In genomic region chr1:85852996-85853689, GRCm38 (mm10) we compare ENCODE assay signal across 8 mouse cellular contexts. TPM values are rescaled to one million over a fixed set of nuclear protein-coding genes. Genes with fewer than 3 reads are reported as not detected.
DNase-seq lines count a peak whose midpoint lies in the region; ATAC-seq and TF ChIP-seq lines count a peak whose summit lies in the region.

No protein-coding gene starts in this region.

- DNase-seq in MEL-GATA-1-ER (ENCODE audit: extremely low read depth, low read depth), result peak; percentile 45
- peak; percentile 69 for DNase-seq in cerebellum, adult 11-12 months
- DNase-seq in layer of hippocampus, adult 2 months (ENCODE audit: low spot score in 2 of 2), result peak; percentile 77
- DNase-seq in lung, embryonic 14.5 days, result peak; percentile 92
- peak; percentile 51 to 68 for DNase-seq in thymus, postnatal 10 days (ENCODE audit: low spot score in 2 of 2)

- H3K36me3 ChIP-seq in forebrain, embryonic 16.5 days (ENCODE audit: control insufficient read depth, insufficient read depth), result peaks cover 13% of the 10 kb centered on the region; the same call in 1 of the 2 replicates
- peaks cover 25% of the 10 kb centered on the region for H3K36me3 ChIP-seq in lung, embryonic 14.5 days (ENCODE audit: insufficient read depth)

- no peak for TF ChIP-seq POLR2A in olfactory bulb, adult 2 months (IDR thresholded peaks at IDR 0.05; ENCODE audit: insufficient read depth, low read depth, low read length)

- no peaks in the 10 kb centered on the region for H3K27me3 ChIP-seq in forebrain, embryonic 16.5 days (replicated peaks; ENCODE audit: control insufficient read depth, insufficient read depth, low read length)
- H3K27me3 ChIP-seq in lung, embryonic 14.5 days (ENCODE audit: insufficient read depth, low read length), result no peaks in the 10 kb centered on the region

- H3K4me3 ChIP-seq in forebrain, embryonic 16.5 days (replicated peaks; ENCODE audit: low read length), result no peak overlapping the region
- H3K4me3 ChIP-seq in layer of hippocampus, adult 2 months, result no peak overlapping the region
- H3K4me3 ChIP-seq in lung, embryonic 14.5 days (ENCODE audit: low read depth, low read length), result no peak overlapping the region
- H3K4me3 ChIP-seq in olfactory bulb, adult 2 months (ENCODE audit: insufficient read depth, low read depth, low read length), result no peak overlapping the region

- peak; percentile 56 for ATAC-seq in forebrain, embryonic 16.5 days
- peak; percentile 82 to 84 for ATAC-seq in hematopoietic stem cell, adult 5-6 weeks (replicated peaks in 1 of 2; ENCODE audit: insufficient read depth in 1 of 2, low FRiP score in 2 of 2, low TSS enrichment in 1 of 2, low read depth in 1 of 2, poor library complexity in 2 of 2, severe bottlenecking in 2 of 2)
- ATAC-seq in lung, embryonic 14.5 days (ENCODE audit: insufficient read depth), result peak; percentile 67; the same call in 1 of the 2 replicates

- H3K27ac ChIP-seq in forebrain, embryonic 16.5 days (ENCODE audit: low read length), result no peak overlapping the region
- H3K27ac ChIP-seq in layer of hippocampus, adult 2 months, result no peak overlapping the region
- H3K27ac ChIP-seq in lung, embryonic 14.5 days (ENCODE audit: low read depth), result no peak overlapping the region
- no peak overlapping the region for H3K27ac ChIP-seq in olfactory bulb, adult 2 months (ENCODE audit: insufficient read depth, low read depth, low read length)

- peak; percentile 97 for TF ChIP-seq CTCF in layer of hippocampus, adult 2 months (conservative IDR thresholded peaks at IDR 0.05)
- TF ChIP-seq CTCF in lung, embryonic 14.5 days (IDR thresholded peaks at IDR 0.05; ENCODE audit: low read depth), result peak; percentile 99
- TF ChIP-seq CTCF in olfactory bulb, adult 2 months (IDR thresholded peaks at IDR 0.05; ENCODE audit: insufficient read depth, low read depth, low read length), result peak; percentile 73; the same call in 1 of the 2 replicates

- WGBS in forebrain, embryonic 16.5 days, result 83% methylated on average over 2 of the region's 2 CpGs
- 71% methylated on average over 2 of the region's 2 CpGs for WGBS in lung, embryonic 14.5 days
- WGBS in olfactory bulb, adult 2 months, result 86% methylated on average over 2 of the region's 2 CpGs

- no peak overlapping the region for H3K9ac ChIP-seq in forebrain, embryonic 16.5 days (replicated peaks; ENCODE audit: low read depth, low read length)
- H3K9ac ChIP-seq in lung, embryonic 14.5 days, result no peak overlapping the region

- H3K4me2 ChIP-seq in forebrain, embryonic 16.5 days (ENCODE audit: low read length), result no peak overlapping the region
- no peak overlapping the region for H3K4me2 ChIP-seq in lung, embryonic 14.5 days

- H3K9me3 ChIP-seq in forebrain, embryonic 16.5 days (ENCODE audit: control insufficient read depth, low read length), result no peaks in the 10 kb centered on the region
- H3K9me3 ChIP-seq in lung, embryonic 14.5 days (ENCODE audit: low read depth, low read length), result no peaks in the 10 kb centered on the region

- H3K4me1 ChIP-seq in forebrain, embryonic 16.5 days (replicated peaks; ENCODE audit: control insufficient read depth, insufficient read depth, low read length), result no peaks in the 10 kb centered on the region
- no peaks in the 10 kb centered on the region for H3K4me1 ChIP-seq in lung, embryonic 14.5 days (ENCODE audit: insufficient read depth)
- H3K4me1 ChIP-seq in olfactory bulb, adult 2 months (ENCODE audit: control insufficient read depth, insufficient read depth, low read length), result no peaks in the 10 kb centered on the region

RNA-seq across cellular contexts. Expression of gene Itm2c, which starts 40.9 kb away (rescaled TPM):
- polyA plus RNA-seq in forebrain, embryonic 16.5 days (2015; fragmentation: Nextera tagmentation; extraction: Ambion mirVana), result 146 and 166 TPM in 2 replicates
- 48.4 and 59.2 TPM in 2 replicates for total RNA-seq in hematopoietic stem cell, adult 5-6 weeks (2017)
- total RNA-seq in layer of hippocampus, adult 2 months (2021), result 100 to 1,000 TPM; 748 to 802 TPM
- 99.5 and 107 TPM in 2 replicates for polyA plus RNA-seq in lung, embryonic 14.5 days (2014; fragmentation: Nextera tagmentation; extraction: Ambion mirVana)
- polyA plus RNA-seq in olfactory bulb, adult 2 months (2012; ENCODE audit: insufficient read depth, insufficient read length, low replicate concordance, missing spikeins), result not detected in 2 replicates

RNA-seq across cellular contexts. Expression of gene Cab39, which starts 59.9 kb away (rescaled TPM):
- polyA plus RNA-seq in forebrain, embryonic 16.5 days (2015; fragmentation: Nextera tagmentation; extraction: Ambion mirVana), result 47.1 and 50.2 TPM in 2 replicates
- 97.1 and 112 TPM in 2 replicates for total RNA-seq in hematopoietic stem cell, adult 5-6 weeks (2017)
- 100 to 1,000 TPM; 152 to 157 TPM for total RNA-seq in layer of hippocampus, adult 2 months (2021)
- polyA plus RNA-seq in lung, embryonic 14.5 days (2014; fragmentation: Nextera tagmentation; extraction: Ambion mirVana), result 47.0 and 49.3 TPM in 2 replicates
- 256 TPM in 1 of 2 replicates, not detected in the other for polyA plus RNA-seq in olfactory bulb, adult 2 months (2012; ENCODE audit: insufficient read depth, insufficient read length, low replicate concordance, missing spikeins)
